Mouse (Mus musculus) hematopoietic multipotent progenitor cell, adult 10-12 weeks (in vitro differentiated cells): Measurements from ENCODE around the gene Vps52. TPM values are rescaled to one million over a fixed set of nuclear protein-coding genes. Genes with fewer than 3 reads are reported as not detected.

ENCODE experiments used
- polyA plus RNA-seq: library from polyadenylated mRNA; stranded (reverse); fragments of >175 nt; gene quantifications from 2 replicates; pipeline ENCODE4 v1.2.3, GENCODE M21; 2012; ENCODE audit warnings: low replicate concordance

Vps52 gene
- 65.1 and 130 TPM in 2 replicates for polyA plus RNA-seq

GRCm38 (mm10) chr17:33955555-33956214 lies at the start of gene Vps52, which contains the start of gene Rps18:
Vps52 (plus strand) TSS chr17:33955812.
Rps18 (minus strand) TSS chr17:33956001.

GRCm38 (mm10) chr17:33909077-33909868 lies 46.3 kb upstream of the Vps52 start, which contains the start of gene Daxx:
Daxx (plus strand) TSS chr17:33909414.

GRCm38 (mm10) chr17:33915671-33916250 lies 39.9 kb upstream of the Vps52 start, which contains the start of the genes Tapbp and Zbtb22:
Tapbp (plus strand) TSS chr17:33915899.
Zbtb22 (plus strand) TSS chr17:33915904.

GRCm38 (mm10) chr17:33929371-33930279 lies 26.0 kb upstream of the Vps52 start, which contains the start of gene Rgl2:
Rgl2 (plus strand) TSS chr17:33929543.

GRCm38 (mm10) chr17:33940206-33940805 lies 15.3 kb upstream of the Vps52 start, which contains the start of the genes Pfdn6 and Wdr46:
Pfdn6 (minus strand) TSS chr17:33940343.
Wdr46 (plus strand) TSS chr17:33940660.

GRCm38 (mm10) chr17:33951021-33951946 lies 4.3 kb upstream of the Vps52 start, which contains the start of gene B3galt4:
B3galt4 (minus strand) TSS chr17:33951488.

GRCm38 (mm10) chr17:34000150-34000537 lies 44.5 kb downstream of the Vps52 start, which contains the start of gene H2-K1:
H2-K1 (minus strand) TSS chr17:34000347.

Other genes with a start within 250 kb of the Vps52 start
- 44.5 and 158 TPM in 2 replicates for gene March2, start 237.1 kb upstream of the Vps52 start, polyA plus RNA-seq
- gene Rab11b, start 195.3 kb upstream of the Vps52 start, polyA plus RNA-seq = 143 and 241 TPM in 2 replicates
- gene Angptl4, start 174.0 kb upstream of the Vps52 start, polyA plus RNA-seq = 1.6 and 3.1 TPM in 2 replicates
- 1.7 and 2.4 TPM in 2 replicates for gene Kank3, start 145.3 kb upstream of the Vps52 start, polyA plus RNA-seq
- 248 and 4,845 TPM in 2 replicates for gene Rps28, start 131.2 kb upstream of the Vps52 start, polyA plus RNA-seq
- gene Ndufa7, start 131.2 kb upstream of the Vps52 start, polyA plus RNA-seq = 396 and 428 TPM in 2 replicates
- 7.4 and 13.7 TPM in 2 replicates for gene Cd320, start 112.7 kb upstream of the Vps52 start, polyA plus RNA-seq
- not detected in 2 replicates for gene Gm7029, start 82.0 kb upstream of the Vps52 start, polyA plus RNA-seq
- gene Kifc1, start 65.2 kb upstream of the Vps52 start, polyA plus RNA-seq = 8.0 and 16.7 TPM in 2 replicates
- gene Platr17, start 50.7 kb upstream of the Vps52 start, polyA plus RNA-seq = not detected in 2 replicates
- 44.3 and 55.2 TPM in 2 replicates for gene Daxx, start 46.4 kb upstream of the Vps52 start, polyA plus RNA-seq
- gene Tapbp, start 39.9 kb upstream of the Vps52 start, polyA plus RNA-seq = 1,240 and 2,267 TPM in 2 replicates
- 63.9 and 83.1 TPM in 2 replicates for gene Zbtb22, start 39.9 kb upstream of the Vps52 start, polyA plus RNA-seq
- 344 and 699 TPM in 2 replicates for gene Rgl2, start 26.3 kb upstream of the Vps52 start, polyA plus RNA-seq
- 74.4 and 96.8 TPM in 2 replicates for gene Pfdn6, start 15.5 kb upstream of the Vps52 start, polyA plus RNA-seq
- gene Wdr46, start 15.2 kb upstream of the Vps52 start, polyA plus RNA-seq = 59.7 and 181 TPM in 2 replicates
- gene B3galt4, start 4.3 kb upstream of the Vps52 start, polyA plus RNA-seq = 33.9 and 69.4 TPM in 2 replicates
- gene Rps18, start 189 bp downstream of the Vps52 start, polyA plus RNA-seq = 30.7 and 202 TPM in 2 replicates
- gene H2-K1, start 44.5 kb downstream of the Vps52 start, polyA plus RNA-seq = 1,004 and 3,373 TPM in 2 replicates
- 49.6 and 111 TPM in 2 replicates for gene Ring1, start 68.9 kb downstream of the Vps52 start, polyA plus RNA-seq
- gene H2-Ke6, start 72.2 kb downstream of the Vps52 start, polyA plus RNA-seq = 67.5 and 266 TPM in 2 replicates
- 46.1 and 74.3 TPM in 2 replicates for gene Slc39a7, start 75.9 kb downstream of the Vps52 start, polyA plus RNA-seq
- 155 and 353 TPM in 2 replicates for gene Rxrb, start 76.0 kb downstream of the Vps52 start, polyA plus RNA-seq
- gene Col11a2, start 83.6 kb downstream of the Vps52 start, polyA plus RNA-seq = 14.4 and 54.0 TPM in 2 replicates
- gene H2-Oa, start 136.5 kb downstream of the Vps52 start, polyA plus RNA-seq = 55.1 and 259 TPM in 2 replicates
- 140 and 479 TPM in 2 replicates for gene H2-DMa, start 163.7 kb downstream of the Vps52 start, polyA plus RNA-seq
- 377 and 424 TPM in 2 replicates for gene Brd2, start 166.8 kb downstream of the Vps52 start, polyA plus RNA-seq
- 454 and 462 TPM in 2 replicates for gene H2-DMb2, start 187.5 kb downstream of the Vps52 start, polyA plus RNA-seq
- 22.9 and 41.1 TPM in 2 replicates for gene H2-DMb1, start 197.3 kb downstream of the Vps52 start, polyA plus RNA-seq
- gene Tap1, start 231.7 kb downstream of the Vps52 start, polyA plus RNA-seq = 74.5 and 112 TPM in 2 replicates
- gene Psmb9, start 232.0 kb downstream of the Vps52 start, polyA plus RNA-seq = 85.6 and 98.9 TPM in 2 replicates
- 348 and 445 TPM in 2 replicates for gene Psmb8, start 241.9 kb downstream of the Vps52 start, polyA plus RNA-seq
- 148 and 211 TPM in 2 replicates for gene Tap2, start 247.7 kb downstream of the Vps52 start, polyA plus RNA-seq